Mouse (Mus musculus): ENCODE results near the gene Dmap1. TPM values are rescaled to one million over a fixed set of nuclear protein-coding genes. Genes with fewer than 3 reads are reported as not detected.

The Dmap1 gene
- polyA plus RNA-seq (2015; fragmentation: Nextera tagmentation; extraction: Ambion mirVana): 73.6 and 76.7 TPM in 2 replicates

DNA sequence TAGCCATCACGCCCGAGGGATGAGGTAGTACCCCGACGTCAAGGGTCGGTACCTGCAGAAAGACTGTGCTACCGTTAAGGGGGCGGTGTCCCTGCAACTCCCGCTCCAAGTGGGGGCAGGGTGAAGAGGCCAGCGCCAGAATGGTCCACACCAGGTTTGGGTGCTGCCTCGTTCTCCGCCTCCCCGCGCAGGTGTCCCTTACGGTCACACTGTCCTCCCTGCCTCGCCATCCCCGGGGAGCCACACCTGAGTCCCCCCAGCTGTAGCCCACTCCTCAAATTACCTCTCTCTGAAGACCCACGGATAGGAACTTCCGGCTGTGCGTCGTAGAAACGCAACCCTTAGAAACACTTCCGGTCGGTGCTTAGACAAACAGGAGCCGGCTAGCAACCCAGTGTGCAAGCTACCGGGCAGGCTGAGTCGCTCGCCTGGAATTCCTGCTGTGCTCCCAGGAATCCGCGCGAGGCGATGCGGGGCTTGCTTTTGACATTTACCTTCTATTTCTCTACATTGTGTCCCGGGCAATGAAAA, at the start of gene Dmap1:
Gene Dmap1 (minus strand): TSS at position 343 of the 531 bp plus-strand sequence.
- peaks cover 36% of the 10 kb centered on the region for H3K36me3 ChIP-seq (ENCODE audit: poor library complexity, severe bottlenecking)
- H3K27ac ChIP-seq: no peak within 1 kb of the TSS
- ATAC-seq: peak; percentile 93
- under 1% methylated on average over 33 of the region's 33 CpGs for WGBS
- H3K4me1 ChIP-seq: peaks cover 11% of the 10 kb centered on the region
- peak within 1 kb of the TSS; percentile 92 for H3K4me2 ChIP-seq
- H3K9ac ChIP-seq: peak within 1 kb of the TSS; percentile 90
- peak within 1 kb of the TSS; percentile 90 for H3K4me3 ChIP-seq
- H3K9me3 ChIP-seq (replicated peaks): no peaks in the 10 kb centered on the region
- H3K27me3 ChIP-seq: no peaks in the 10 kb centered on the region

- WGBS: 94% methylated on average over 1 of the region's 1 CpGs
- H3K9ac ChIP-seq: no peak within 1 kb of the TSS
Measured at GRCm38 (mm10) chr4:117724112-117724511, 42.0 kb upstream of the Dmap1 start, which contains the start of gene Gm12845. Gm12845 (plus strand) TSS chr4:117724412.

DNA sequence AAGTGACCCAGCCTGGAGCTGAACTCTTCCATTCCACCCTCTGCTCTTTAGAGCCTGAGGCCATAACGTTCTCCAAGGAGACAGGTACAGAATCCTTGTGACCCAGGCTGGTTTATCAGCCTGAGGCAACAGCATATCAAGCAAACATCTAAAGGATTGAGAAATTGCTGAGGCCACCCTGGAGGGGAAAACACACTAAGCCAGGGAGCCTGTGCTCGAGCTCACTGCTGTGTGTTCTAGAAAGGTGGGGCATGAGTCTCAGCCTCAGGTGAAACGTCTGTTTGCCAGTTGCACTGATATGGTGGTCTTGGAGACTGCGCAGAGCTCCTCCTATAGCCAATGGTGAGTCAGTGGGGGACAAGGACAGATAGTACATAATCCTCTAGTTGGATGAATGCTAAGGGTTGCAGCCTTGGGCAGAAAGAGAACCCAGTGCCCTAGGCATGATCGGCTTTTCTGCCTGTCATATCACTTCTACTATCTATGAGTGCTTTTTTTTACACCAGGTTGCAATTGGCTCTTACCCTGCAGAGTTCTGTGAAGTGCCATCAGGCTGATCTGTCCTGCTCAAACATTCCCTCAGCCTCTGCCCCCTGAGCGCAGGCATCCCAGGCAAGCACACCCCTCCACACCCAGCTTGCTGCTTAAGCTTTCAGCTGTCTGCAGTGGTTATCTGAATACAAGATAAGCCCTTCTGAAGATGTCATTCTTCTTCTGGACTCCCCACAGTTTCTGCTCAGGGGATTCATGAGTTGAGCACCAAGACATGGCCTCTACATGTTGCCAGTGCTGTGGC, 31.4 kb upstream of the Dmap1 start:
- no peak for ATAC-seq
- Histone ChIP-seq H3K9ac (no peak overlapping the region), H3K4me2 (no peak overlapping the region), H3K9me3 (replicated peaks) (no peaks in the 10 kb centered on the region), H3K27ac (no peak overlapping the region), H3K36me3 (ENCODE audit: poor library complexity, severe bottlenecking) (no peaks in the 10 kb centered on the region), H3K27me3 (no peaks in the 10 kb centered on the region), H3K4me1 (no peaks in the 10 kb centered on the region), H3K4me3 (no peak overlapping the region)
- WGBS: 83% methylated on average over 6 of the region's 6 CpGs

More at GRCm38 (mm10) chr4:117724112-117724511, 42.0 kb upstream of the Dmap1 start, which contains the start of gene Gm12845:
- Histone ChIP-seq H3K4me3 (no peak within 1 kb of the TSS), H3K36me3 (ENCODE audit: poor library complexity, severe bottlenecking) (no peaks in the 10 kb centered on the region), H3K4me1 (no peaks in the 10 kb centered on the region), H3K27me3 (no peaks in the 10 kb centered on the region), H3K9me3 (replicated peaks) (no peaks in the 10 kb centered on the region), H3K4me2 (no peak within 1 kb of the TSS), H3K27ac (no peak within 1 kb of the TSS)
- no peak for ATAC-seq

DNA sequence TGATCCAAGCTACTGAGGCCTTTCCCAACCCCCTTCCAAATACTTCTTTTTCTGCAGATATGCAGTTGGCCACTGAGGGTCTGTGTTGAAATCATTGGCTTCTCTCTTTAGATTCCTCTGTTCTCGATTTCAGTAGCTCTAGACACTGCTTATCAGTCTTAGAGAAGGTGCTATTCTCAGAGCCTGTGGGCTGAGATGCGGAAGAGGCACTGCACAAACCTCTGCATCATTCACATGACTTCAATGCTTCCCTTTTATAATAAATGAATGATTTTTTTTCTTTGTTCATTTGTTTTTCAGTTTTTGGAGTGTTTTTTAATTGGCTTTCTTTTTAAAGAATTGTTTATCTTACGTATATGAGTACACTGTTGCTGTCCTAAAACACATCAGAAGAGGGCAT, 30.2 kb upstream of the Dmap1 start:
- no peak overlapping the region for H3K4me3 ChIP-seq
- WGBS: 83% methylated on average over 3 of the region's 3 CpGs

DNA sequence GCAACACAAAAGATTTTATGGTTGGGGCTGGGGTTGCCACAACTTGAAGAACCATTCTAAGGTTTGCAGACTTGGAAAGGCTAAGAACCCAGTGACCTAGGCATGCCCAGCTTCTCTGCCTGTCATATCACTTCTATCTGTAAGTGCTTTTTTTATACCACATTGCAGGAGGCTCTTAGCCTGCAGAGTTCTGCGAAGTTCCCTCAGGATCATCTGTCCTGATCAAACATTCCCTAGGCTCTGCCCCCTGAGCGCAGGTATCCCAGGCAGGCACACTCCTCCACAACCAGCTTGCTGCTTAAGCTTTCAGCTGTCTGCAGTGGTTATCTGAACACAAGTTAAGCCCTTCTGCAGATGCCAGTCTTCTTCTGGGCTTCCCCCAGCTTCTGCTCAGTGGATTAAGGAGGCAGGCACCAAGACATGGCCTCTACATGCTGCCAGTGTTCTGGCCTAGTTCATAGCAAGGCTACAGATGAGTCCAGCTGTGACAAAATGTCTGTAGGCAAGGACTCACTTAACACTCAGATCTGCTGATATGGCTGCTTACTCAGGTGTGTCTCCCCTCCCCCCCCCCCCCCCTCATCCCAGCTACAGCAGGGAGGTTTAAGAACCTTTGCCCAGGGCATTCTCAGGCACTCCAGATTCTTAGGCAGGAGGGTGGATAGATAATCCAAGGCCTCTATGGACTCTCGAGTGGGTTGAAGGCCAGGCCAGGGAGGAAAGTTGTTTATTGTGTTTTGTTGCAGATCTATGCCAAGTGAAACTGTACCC, 26.9 kb upstream of the Dmap1 start:
- WGBS: 77% methylated on average over 3 of the region's 3 CpGs
- no peak overlapping the region for H3K4me3 ChIP-seq
- H3K4me2 ChIP-seq: no peak overlapping the region
- no peak overlapping the region for H3K27ac ChIP-seq
- no peak for ATAC-seq
- H3K9me3 ChIP-seq (replicated peaks): no peaks in the 10 kb centered on the region
- H3K4me1 ChIP-seq: no peaks in the 10 kb centered on the region
- H3K27me3 ChIP-seq: no peaks in the 10 kb centered on the region; the same call in 1 of the 2 replicates
- no peaks in the 10 kb centered on the region for H3K36me3 ChIP-seq (ENCODE audit: poor library complexity, severe bottlenecking)
- H3K9ac ChIP-seq: no peak overlapping the region

More for the DNA sequence above, 30.2 kb upstream of the Dmap1 start:
- no peak overlapping the region for H3K27ac ChIP-seq
- no peaks in the 10 kb centered on the region for H3K9me3 ChIP-seq (replicated peaks)
- H3K27me3 ChIP-seq: no peaks in the 10 kb centered on the region
- no peak overlapping the region for H3K4me2 ChIP-seq
- H3K36me3 ChIP-seq (ENCODE audit: poor library complexity, severe bottlenecking): no peaks in the 10 kb centered on the region
- no peak overlapping the region for H3K9ac ChIP-seq
- no peak for ATAC-seq
- H3K4me1 ChIP-seq: no peaks in the 10 kb centered on the region

GRCm38 (mm10) chr4:117705361-117705760, 23.3 kb upstream of the Dmap1 start:
- no peaks in the 10 kb centered on the region for H3K36me3 ChIP-seq (ENCODE audit: poor library complexity, severe bottlenecking)
- no peaks in the 10 kb centered on the region; the same call in 1 of the 2 replicates for H3K27me3 ChIP-seq
- H3K4me2 ChIP-seq: no peak overlapping the region
- H3K9me3 ChIP-seq (replicated peaks): no peaks in the 10 kb centered on the region
- no peak overlapping the region for H3K9ac ChIP-seq
- no peaks in the 10 kb centered on the region for H3K4me1 ChIP-seq
- WGBS: 5% methylated on average over 7 of the region's 7 CpGs
- no peak overlapping the region for H3K4me3 ChIP-seq
- no peak for ATAC-seq
- H3K27ac ChIP-seq: no peak overlapping the region

GRCm38 (mm10) chr4:117686354-117686753, 4.3 kb upstream of the Dmap1 start:
- WGBS: 85% methylated on average over 4 of the region's 4 CpGs

DNA sequence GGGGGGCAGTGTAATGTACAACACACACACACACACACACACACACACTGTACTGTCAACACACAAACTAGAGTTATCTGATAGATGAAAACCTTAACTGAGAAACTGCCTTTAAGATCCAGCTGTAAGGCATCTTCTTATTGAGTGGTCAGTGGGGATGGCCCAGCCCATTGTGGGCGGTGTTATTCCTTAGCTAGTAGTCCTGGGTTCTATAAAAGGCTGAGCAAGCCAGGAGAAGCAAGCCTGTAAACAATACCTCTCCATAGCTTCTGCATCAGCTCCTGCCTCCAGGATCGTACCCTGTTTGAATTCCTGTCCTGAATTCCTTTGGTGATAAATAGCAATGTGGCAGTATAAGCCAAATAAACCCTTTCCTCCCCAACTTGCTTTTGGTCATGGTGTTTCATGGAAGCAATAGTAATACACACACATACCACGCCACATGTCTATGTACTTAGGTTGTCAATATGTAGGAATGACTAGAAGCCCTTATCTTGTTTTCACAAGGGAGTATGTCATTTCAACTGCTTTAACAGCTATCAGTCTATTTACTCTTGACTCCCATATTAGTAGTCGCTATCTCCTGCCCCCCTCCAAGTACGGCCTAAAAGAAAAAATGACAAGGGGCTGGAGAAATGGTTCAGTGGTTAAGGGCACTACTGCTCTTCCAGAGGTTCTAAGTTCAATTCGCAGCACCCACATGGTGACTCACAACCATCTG, 1.1 kb upstream of the Dmap1 start:
- H3K4me2 ChIP-seq: peak overlapping the region; percentile 92
- H3K4me1 ChIP-seq: peaks cover 11% of the 10 kb centered on the region
- no peak for ATAC-seq
- no peak overlapping the region for H3K27ac ChIP-seq
- no peak overlapping the region for H3K4me3 ChIP-seq
- peaks cover 27% of the 10 kb centered on the region for H3K36me3 ChIP-seq (ENCODE audit: poor library complexity, severe bottlenecking)
- H3K27me3 ChIP-seq: no peaks in the 10 kb centered on the region
- 79% methylated on average over 6 of the region's 6 CpGs for WGBS
- no peaks in the 10 kb centered on the region for H3K9me3 ChIP-seq (replicated peaks)
- H3K9ac ChIP-seq: no peak overlapping the region

More at GRCm38 (mm10) chr4:117686354-117686753, 4.3 kb upstream of the Dmap1 start:
- Histone ChIP-seq H3K4me2 (no peak overlapping the region), H3K9me3 (replicated peaks) (no peaks in the 10 kb centered on the region), H3K36me3 (ENCODE audit: poor library complexity, severe bottlenecking) (no peaks in the 10 kb centered on the region), H3K27me3 (no peaks in the 10 kb centered on the region), H3K4me1 (peaks cover 4% of the 10 kb centered on the region), H3K27ac (no peak overlapping the region), H3K4me3 (no peak overlapping the region), H3K9ac (no peak overlapping the region)
- ATAC-seq: no peak

DNA sequence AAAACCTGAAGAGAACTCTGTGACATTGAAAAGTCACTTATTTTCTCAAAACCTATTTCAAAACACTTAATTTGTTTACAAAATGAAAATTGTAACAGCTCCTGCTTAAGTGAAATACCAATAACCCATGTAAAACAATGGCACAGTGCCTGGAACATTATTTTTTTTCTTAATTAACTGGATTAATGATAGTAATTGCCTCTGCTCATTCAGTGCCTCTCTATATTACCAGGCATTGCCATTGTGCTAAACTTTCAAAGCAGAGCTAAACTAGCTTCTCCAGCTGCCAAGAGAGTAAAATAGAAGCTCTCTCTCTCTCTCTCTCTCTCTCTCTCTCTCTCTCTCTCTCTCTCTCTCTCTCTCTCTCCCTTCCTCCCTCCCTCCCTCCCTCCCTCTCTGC, 390 bp upstream of the Dmap1 start:
- peak overlapping the region; percentile 90 for H3K9ac ChIP-seq
- H3K27ac ChIP-seq: no peak overlapping the region
- peaks cover 11% of the 10 kb centered on the region for H3K4me1 ChIP-seq
- H3K9me3 ChIP-seq (replicated peaks): no peaks in the 10 kb centered on the region
- H3K4me3 ChIP-seq: peak overlapping the region; percentile 90
- H3K27me3 ChIP-seq: no peaks in the 10 kb centered on the region
- H3K4me2 ChIP-seq: peak overlapping the region; percentile 92
- ATAC-seq: peak; percentile 36; the same call in 1 of the 2 replicates
- peaks cover 33% of the 10 kb centered on the region for H3K36me3 ChIP-seq (ENCODE audit: poor library complexity, severe bottlenecking)

DNA sequence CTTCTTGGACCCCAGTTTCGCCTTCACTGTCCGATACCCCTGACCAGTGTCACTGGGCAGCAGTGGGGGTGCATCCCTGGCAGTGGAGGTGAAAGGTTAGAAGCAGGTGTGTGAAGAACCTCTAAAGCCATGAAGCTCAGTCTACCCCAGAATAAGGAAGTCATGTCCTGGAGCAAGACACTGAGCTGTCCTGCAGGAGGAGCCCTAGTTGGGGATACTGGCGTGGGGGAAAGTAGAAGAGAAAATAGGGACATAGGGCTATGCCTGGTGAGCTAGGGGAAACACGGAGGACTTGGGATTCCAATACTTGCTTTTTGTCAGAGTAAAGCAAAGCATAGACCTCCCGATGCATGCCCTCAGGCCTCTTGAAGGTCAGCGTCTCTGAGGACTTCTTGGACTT, 1.1 kb downstream of the Dmap1 start:
- H3K9ac ChIP-seq: no peak overlapping the region
- peaks cover 11% of the 10 kb centered on the region for H3K4me1 ChIP-seq
- H3K4me3 ChIP-seq: peak overlapping the region; percentile 90
- no peak overlapping the region for H3K27ac ChIP-seq
- ATAC-seq: no peak
- H3K36me3 ChIP-seq (ENCODE audit: poor library complexity, severe bottlenecking): peaks cover 44% of the 10 kb centered on the region
- H3K9me3 ChIP-seq (replicated peaks): no peaks in the 10 kb centered on the region
- peak overlapping the region; percentile 92 for H3K4me2 ChIP-seq
- H3K27me3 ChIP-seq: no peaks in the 10 kb centered on the region
- WGBS: 74% methylated on average over 6 of the region's 6 CpGs

- Histone ChIP-seq H3K9me3 (replicated peaks) (no peaks in the 10 kb centered on the region), H3K36me3 (ENCODE audit: poor library complexity, severe bottlenecking) (peaks cover 84% of the 10 kb centered on the region), H3K27ac (no peak overlapping the region), H3K4me3 (no peak overlapping the region), H3K4me1 (peaks cover 13% of the 10 kb centered on the region), H3K4me2 (no peak overlapping the region), H3K9ac (no peak overlapping the region), H3K27me3 (no peaks in the 10 kb centered on the region)
- ATAC-seq: peak; percentile 50
- 4% methylated on average over 3 of the region's 3 CpGs for WGBS
Measured at GRCm38 (mm10) chr4:117676903-117677302, 5.2 kb downstream of the Dmap1 start.
